8 mouse cellular contexts compared by ENCODE assay signal in genomic region chr11:60301588-60302208, GRCm38 (mm10). TPM values are rescaled to one million over a fixed set of nuclear protein-coding genes. Genes with fewer than 3 reads are reported as not detected.
DNase-seq lines count a peak whose midpoint lies in the region; ATAC-seq and TF ChIP-seq lines count a peak whose summit lies in the region.

No protein-coding gene starts in this region.

- no peak for TF ChIP-seq POLR2A in embryonic fibroblast, embryonic 13.5 days (IDR thresholded peaks at IDR 0.05; ENCODE audit: low read depth, low read length)

- no peak overlapping the region for H3K9ac ChIP-seq in lung, embryonic 14.5 days
- peak overlapping the region; percentile 34; the same call in 1 of the 2 replicates for H3K9ac ChIP-seq in intestine, postnatal 0 days (ENCODE audit: low read depth, low read length)

- 55% methylated on average over 5 of the region's 5 CpGs for WGBS in lung, embryonic 14.5 days
- 59% methylated on average over 5 of the region's 5 CpGs for WGBS in intestine, postnatal 0 days

- H3K9me3 ChIP-seq in lung, embryonic 14.5 days (ENCODE audit: low read depth, low read length), result no peaks in the 10 kb centered on the region
- H3K9me3 ChIP-seq in intestine, postnatal 0 days (ENCODE audit: control insufficient read depth), result no peaks in the 10 kb centered on the region

- peak overlapping the region; percentile 78 for H3K27ac ChIP-seq in lung, embryonic 14.5 days (ENCODE audit: low read depth)
- peak overlapping the region; percentile 42; the same call in 1 of the 2 replicates for H3K27ac ChIP-seq in embryonic fibroblast, embryonic 13.5 days (ENCODE audit: insufficient read depth, low read length)
- peak overlapping the region; percentile 94 for H3K27ac ChIP-seq in intestine, postnatal 0 days (ENCODE audit: low read depth, low read length)

- no peak for TF ChIP-seq CTCF in lung, embryonic 14.5 days (IDR thresholded peaks at IDR 0.05; ENCODE audit: low read depth)
- no peak for TF ChIP-seq CTCF in embryonic fibroblast, embryonic 13.5 days (IDR thresholded peaks at IDR 0.05; ENCODE audit: borderline replicate concordance, insufficient read depth, low read length)
- no peak for TF ChIP-seq CTCF in intestine, postnatal 0 days (IDR thresholded peaks at IDR 0.05; ENCODE audit: low read depth)

- 0 out of 2 replicates have a peak, but pooled peaks have one; percentile 28 for ATAC-seq in lung, embryonic 14.5 days (ENCODE audit: insufficient read depth)
- no peak for ATAC-seq in intestine, postnatal 0 days

- peak; percentile 50 for DNase-seq in lung, embryonic 14.5 days
- DNase-seq in lung, postnatal 10 days, result no peak
- DNase-seq in retina, embryonic 14.5 days (ENCODE audit: low spot score), result peak; percentile 35
- no peak for DNase-seq in gastrocnemius, postnatal 10 days
- no peak for DNase-seq in right cerebral cortex, postnatal 10 days (ENCODE audit: low spot score in 2 of 2)
- DNase-seq in lung, postnatal 36 days, result no peak

- no peak overlapping the region for H3K4me3 ChIP-seq in lung, embryonic 14.5 days (ENCODE audit: low read depth, low read length)
- no peak overlapping the region for H3K4me3 ChIP-seq in embryonic fibroblast, embryonic 13.5 days (ENCODE audit: insufficient read depth, low read length)
- H3K4me3 ChIP-seq in intestine, postnatal 0 days (ENCODE audit: low read depth, low read length), result no peak overlapping the region

- H3K4me1 ChIP-seq in lung, embryonic 14.5 days (ENCODE audit: insufficient read depth), result 0 out of 2 replicates have a peak, but pooled peaks cover 3% of the 10 kb centered on the region
- peaks cover 11% of the 10 kb centered on the region for H3K4me1 ChIP-seq in embryonic fibroblast, embryonic 13.5 days (ENCODE audit: control insufficient read depth, insufficient read depth, low read length)
- peaks cover 14% of the 10 kb centered on the region for H3K4me1 ChIP-seq in intestine, postnatal 0 days (replicated peaks; ENCODE audit: control insufficient read depth, insufficient read depth, low read length)

- H3K27me3 ChIP-seq in lung, embryonic 14.5 days (ENCODE audit: insufficient read depth, low read length), result no peaks in the 10 kb centered on the region
- no peaks in the 10 kb centered on the region for H3K27me3 ChIP-seq in intestine, postnatal 0 days (replicated peaks; ENCODE audit: control insufficient read depth, insufficient read depth, low read length)

- H3K4me2 ChIP-seq in lung, embryonic 14.5 days, result no peak overlapping the region
- peak overlapping the region; percentile 48 for H3K4me2 ChIP-seq in intestine, postnatal 0 days (replicated peaks; ENCODE audit: low read depth)

- no peaks in the 10 kb centered on the region for H3K36me3 ChIP-seq in lung, embryonic 14.5 days (ENCODE audit: insufficient read depth)
- H3K36me3 ChIP-seq in intestine, postnatal 0 days (ENCODE audit: control insufficient read depth, insufficient read depth), result no peaks in the 10 kb centered on the region

RNA-seq across cellular contexts. Expression of gene Tom1l2, which starts 51.0 kb away (rescaled TPM):
- 19.8 and 20.6 TPM in 2 replicates for polyA plus RNA-seq in lung, embryonic 14.5 days (2014; fragmentation: Nextera tagmentation; extraction: Ambion mirVana)
- 30.3 and 36.2 TPM in 2 replicates for polyA plus RNA-seq in embryonic fibroblast, embryonic 13.5 days (2011; ENCODE audit: insufficient read length, low read depth, missing spikeins)
- polyA plus RNA-seq in intestine, postnatal 0 days (2015; fragmentation: Nextera tagmentation; extraction: Ambion mirVana), result 29.6 and 35.1 TPM in 2 replicates
- total RNA-seq in gastrocnemius, postnatal 10 days (2021), result 10 to 100 TPM; 38.6 to 45.1 TPM

RNA-seq across cellular contexts. Expression of gene Drc3, which starts 51.4 kb away (rescaled TPM):
- 2.8 and 3.4 TPM in 2 replicates for polyA plus RNA-seq in lung, embryonic 14.5 days (2014; fragmentation: Nextera tagmentation; extraction: Ambion mirVana)
- polyA plus RNA-seq in embryonic fibroblast, embryonic 13.5 days (2011; ENCODE audit: insufficient read length, low read depth, missing spikeins), result 0.48 and 0.53 TPM in 2 replicates
- 1.7 and 1.9 TPM in 2 replicates for polyA plus RNA-seq in intestine, postnatal 0 days (2015; fragmentation: Nextera tagmentation; extraction: Ambion mirVana)
- total RNA-seq in gastrocnemius, postnatal 10 days (2021), result 1 to 10 TPM; 1.3 to 1.6 TPM

Comparison
In these comparisons a context has a peak if more than half of its experiments do, and no peak if none do; other contexts are left out.
1. DNase-seq: peak in lung, embryonic 14.5 days (single experiment) and retina, embryonic 14.5 days (single experiment); none in lung, postnatal 10 days (single experiment), gastrocnemius, postnatal 10 days (single experiment), right cerebral cortex, postnatal 10 days (0 of 2) and lung, postnatal 36 days (single experiment).
2. H3K27ac ChIP-seq: peak in every context shown above with its lines; median percentile 94 in intestine, postnatal 0 days; 78 in lung, embryonic 14.5 days; 42 in embryonic fibroblast, embryonic 13.5 days.